Mouse (Mus musculus) kidney, postnatal 0 days (tissue): ENCODE measurements at regions not wholly inside any gene's neighbourhood (a gene's known extent, or its start where the extent isn't known, plus 50 kb on each side); places are given as distances from the start of the nearest gene placed in this dataset.

Experiments
- ATAC-seq: fragments of 200-750 bp; cut with Nextera tagmentation; replicated peaks from 2 replicates; pipeline ENCODE4 v1.8.0; 2017; ENCODE audit warnings: low read depth, moderate number of reproducible peaks, moderate TSS enrichment, moderate library complexity; ENCODE audit not compliant: low FRiP score
- DNase-seq: peaks from one replicate; pipeline ENCODE4 v3.0.0-alpha.2; 2016; ENCODE audit warnings: low spot score
- H3K27ac ChIP-seq: fragments of 300-500 bp; sonication (generic); 2 replicates; pipeline ENCODE4 v1.5.1; 2014; ENCODE audit warnings: mild to moderate bottlenecking
- H3K27me3 ChIP-seq: fragments of 300-500 bp; sonication (generic); 2 replicates; pipeline ENCODE4 v1.6.1; 2014; ENCODE audit warnings: low read length, mixed read lengths; ENCODE audit not compliant: insufficient read depth
- H3K36me3 ChIP-seq: fragments of 300-500 bp; sonication (generic); 2 replicates; pipeline ENCODE4 v1.6.1; 2014; ENCODE audit warnings: low read length, mixed read lengths; ENCODE audit not compliant: insufficient read depth
- H3K4me1 ChIP-seq: fragments of 300-500 bp; sonication (generic); replicated peaks from 2 replicates; pipeline ENCODE4 v1.6.1; 2014; ENCODE audit warnings: antibody characterized with exemption, low read length, mixed read lengths; ENCODE audit not compliant: insufficient read depth
- H3K4me2 ChIP-seq: fragments of 300-500 bp; sonication (generic); 2 replicates; pipeline ENCODE4 v1.6.1; 2014; ENCODE audit warnings: mild to moderate bottlenecking, low read length, moderate library complexity, mixed read lengths
- H3K4me3 ChIP-seq: fragments of 300-500 bp; sonication (generic); replicated peaks from 2 replicates; pipeline ENCODE4 v1.5.1; 2014; ENCODE audit warnings: low read depth, low read length
- H3K9ac ChIP-seq: fragments of 300-500 bp; sonication (generic); 2 replicates; pipeline ENCODE4 v1.6.1; 2014; ENCODE audit warnings: low read depth, low read length
- H3K9me3 ChIP-seq: fragments of 300-500 bp; sonication (generic); replicated peaks from 2 replicates; pipeline ENCODE4 v1.6.1; 2016; ENCODE audit warnings: low read length, inconsistent platforms, mixed read lengths
- CTCF ChIP-seq: IDR thresholded peaks from 2 replicates; pipeline ENCODE4 v1.5.1; 2016; ENCODE audit warnings: antibody characterized with exemption, low read depth, mild to moderate bottlenecking, moderate library complexity
- WGBS: fragments of 180-500 bp; shearing (Covaris S2); extraction: QIAGEN DNeasy Blood & Tissue Kit; methylation state at CpG from one replicate; pipeline ENCODE4 v1.1.7; 2014; 5-methylcytosine and 5-hydroxymethylcytosine counted together

GRCm38 (mm10) chr1:60833668-60834067, 53.1 kb upstream of the Ctla4 start:
- no peak overlapping the region for H3K4me2 ChIP-seq
- no peaks in the 10 kb centered on the region for H3K36me3 ChIP-seq
- H3K4me1 ChIP-seq, result no peaks in the 10 kb centered on the region
- ATAC-seq (no peak), DNase-seq (no peak)
- H3K9me3 ChIP-seq, result no peaks in the 10 kb centered on the region
- 68% methylated on average over 2 of the region's 2 CpGs for WGBS
- no peak overlapping the region for H3K9ac ChIP-seq
- no peaks in the 10 kb centered on the region for H3K27me3 ChIP-seq
- no peak for TF ChIP-seq CTCF
- no peak overlapping the region for H3K27ac ChIP-seq
- H3K4me3 ChIP-seq, result no peak overlapping the region
